Mouse (Mus musculus) limb, embryonic 11.5 days (tissue): ENCODE measurements around the gene 4930442H23Rik. TPM values are rescaled to one million over a fixed set of nuclear protein-coding genes. Genes with fewer than 3 reads are reported as not detected.
A peak's percentile ranks its signal among the peaks of the same experiment; 100 is the strongest.

Experiments used
- ATAC-seq: fragments of 200-750 bp; cut with Nextera tagmentation; 2 replicates; pipeline ENCODE4 v1.8.0; 2017; ENCODE audit warnings: low read depth; ENCODE audit not compliant: insufficient number of reproducible peaks, low FRiP score, low TSS enrichment
- DNase-seq: peaks from one replicate; pipeline ENCODE4 v3.0.0-alpha.2; 2015; ENCODE audit warnings: low spot score
- H3K27ac ChIP-seq: fragments of 300-500 bp; sonication (generic); replicated peaks from 2 replicates; pipeline ENCODE4 v1.5.1; 2014; ENCODE audit warnings: low read depth, mild to moderate bottlenecking, low read length
- H3K27me3 ChIP-seq: fragments of 300-500 bp; sonication (generic); 2 replicates; pipeline ENCODE4 v1.6.1; 2014; ENCODE audit warnings: mild to moderate bottlenecking, low read length, mixed read lengths; ENCODE audit not compliant: control insufficient read depth, insufficient read depth
- H3K36me3 ChIP-seq: fragments of 300-500 bp; sonication (generic); 2 replicates; pipeline ENCODE4 v1.6.1; 2014; ENCODE audit warnings: mild to moderate bottlenecking, low read length, moderate library complexity, mixed read lengths; ENCODE audit not compliant: control insufficient read depth, insufficient read depth
- H3K4me1 ChIP-seq: fragments of 300-500 bp; sonication (generic); 2 replicates; pipeline ENCODE4 v1.6.1; 2014; ENCODE audit warnings: low read length, mixed read lengths; ENCODE audit not compliant: control insufficient read depth, insufficient read depth
- H3K4me2 ChIP-seq: fragments of 300-500 bp; sonication (generic); 2 replicates; pipeline ENCODE4 v1.6.1; 2014; ENCODE audit warnings: low read depth, mild to moderate bottlenecking, moderate library complexity; ENCODE audit not compliant: severe bottlenecking
- H3K4me3 ChIP-seq: fragments of 300-500 bp; sonication (generic); 2 replicates; pipeline ENCODE4 v1.5.1; 2014; ENCODE audit warnings: low read depth, low read length
- H3K9ac ChIP-seq: fragments of 300-500 bp; sonication (generic); 2 replicates; pipeline ENCODE4 v1.6.1; 2014; ENCODE audit warnings: mild to moderate bottlenecking, low read length
- H3K9me3 ChIP-seq: fragments of 300-500 bp; sonication (generic); 2 replicates; pipeline ENCODE4 v1.6.1; 2016; ENCODE audit warnings: low read length; ENCODE audit not compliant: control insufficient read depth
- WGBS: fragments of 180-500 bp; shearing (Covaris S2); extraction: QIAGEN DNeasy Blood & Tissue Kit; methylation state at CpG from one replicate; pipeline ENCODE4 v1.1.7; 2014; 5-methylcytosine and 5-hydroxymethylcytosine counted together
- polyA plus RNA-seq: library from polyadenylated mRNA; unstranded; fragments of >200 nt; fragmentation: Nextera tagmentation; extraction: Ambion mirVana; gene quantifications from 2 replicates; pipeline ENCODE4 v1.2.1, GENCODE M21; 2014

The 4930442H23Rik gene
- polyA plus RNA-seq, 1 experiment from 2014 or later = not detected

GRCm38 (mm10) chr10:81154313-81154712 is 29.3 kb downstream of the 4930442H23Rik start:
- H3K27ac ChIP-seq = no peak overlapping the region
- 90% methylated on average over 12 of the region's 12 CpGs for WGBS
- ATAC-seq (no peak), DNase-seq (no peak)
- H3K36me3 ChIP-seq = peaks cover 53% of the 10 kb centered on the region
- H3K4me3 ChIP-seq = no peak overlapping the region
- H3K4me2 ChIP-seq = no peak overlapping the region
- no peaks in the 10 kb centered on the region for H3K4me1 ChIP-seq
- H3K27me3 ChIP-seq = no peaks in the 10 kb centered on the region
- H3K9ac ChIP-seq = no peak overlapping the region
- no peaks in the 10 kb centered on the region for H3K9me3 ChIP-seq

- Histone ChIP-seq H3K4me2 (no peak overlapping the region), H3K4me1 (no peaks in the 10 kb centered on the region), H3K27ac (no peak overlapping the region), H3K27me3 (no peaks in the 10 kb centered on the region), H3K9ac (no peak overlapping the region), H3K9me3 (no peaks in the 10 kb centered on the region), H3K36me3 (peaks cover 55% of the 10 kb centered on the region), H3K4me3 (no peak overlapping the region)
- ATAC-seq = no peak
- DNase-seq = no peak
- 81% methylated on average over 12 of the region's 12 CpGs for WGBS
Measured at GRCm38 (mm10) chr10:81152609-81153008, 31.0 kb downstream of the 4930442H23Rik start.

- no peaks in the 10 kb centered on the region for H3K9me3 ChIP-seq
- no peak overlapping the region for H3K27ac ChIP-seq
- H3K27me3 ChIP-seq = no peaks in the 10 kb centered on the region
- DNase-seq = no peak
- H3K4me2 ChIP-seq = no peak overlapping the region
- peaks cover 55% of the 10 kb centered on the region for H3K36me3 ChIP-seq
- whole genome bisulfite sequencing = 74% methylated on average over 6 of the region's 6 CpGs
- ATAC-seq = no peak
- no peak overlapping the region for H3K9ac ChIP-seq
- H3K4me1 ChIP-seq = no peaks in the 10 kb centered on the region
- H3K4me3 ChIP-seq = no peak overlapping the region
Measured at GRCm38 (mm10) chr10:81151261-81151660, 32.4 kb downstream of the 4930442H23Rik start.

- Histone ChIP-seq H3K9ac (no peak overlapping the region), H3K4me3 (no peak overlapping the region), H3K4me1 (0 out of 2 replicates have a peak, but pooled peaks cover 4% of the 10 kb centered on the region), H3K36me3 (peaks cover 50% of the 10 kb centered on the region), H3K4me2 (no peak overlapping the region), H3K9me3 (no peaks in the 10 kb centered on the region), H3K27me3 (no peaks in the 10 kb centered on the region), H3K27ac (no peak overlapping the region)
- no peak for DNase-seq
- ATAC-seq = no peak
- 83% methylated on average over 4 of the region's 4 CpGs for WGBS
Measured at GRCm38 (mm10) chr10:81146296-81146695, 37.4 kb downstream of the 4930442H23Rik start.

GRCm38 (mm10) chr10:81145778-81146177 is 37.9 kb downstream of the 4930442H23Rik start:
- Histone ChIP-seq H3K27me3 (no peaks in the 10 kb centered on the region), H3K9ac (no peak overlapping the region), H3K4me3 (no peak overlapping the region), H3K9me3 (no peaks in the 10 kb centered on the region), H3K36me3 (peaks cover 50% of the 10 kb centered on the region), H3K27ac (no peak overlapping the region), H3K4me1 (peaks cover 7% of the 10 kb centered on the region), H3K4me2 (no peak overlapping the region)
- ATAC-seq (no peak), DNase-seq (no peak)
- WGBS = 87% methylated on average over 7 of the region's 7 CpGs

GRCm38 (mm10) chr10:81145307-81145706 is 38.3 kb downstream of the 4930442H23Rik start:
- peaks cover 12% of the 10 kb centered on the region for H3K4me1 ChIP-seq

GRCm38 (mm10) chr10:81144667-81145066 is 39.0 kb downstream of the 4930442H23Rik start:
- 97% methylated on average over 27 of the region's 27 CpGs for WGBS
- H3K4me2 ChIP-seq = no peak overlapping the region
- DNase-seq = no peak
- no peaks in the 10 kb centered on the region for H3K9me3 ChIP-seq
- no peaks in the 10 kb centered on the region for H3K27me3 ChIP-seq
- no peak overlapping the region for H3K27ac ChIP-seq
- no peak for ATAC-seq
- H3K36me3 ChIP-seq = peaks cover 47% of the 10 kb centered on the region
- H3K4me1 ChIP-seq = peaks cover 18% of the 10 kb centered on the region
- no peak overlapping the region for H3K4me3 ChIP-seq
- no peak overlapping the region for H3K9ac ChIP-seq

More at GRCm38 (mm10) chr10:81145307-81145706, 38.3 kb downstream of the 4930442H23Rik start:
- no peak for ATAC-seq
- H3K9ac ChIP-seq = no peak overlapping the region
- WGBS = 92% methylated on average over 6 of the region's 6 CpGs
- H3K9me3 ChIP-seq = no peaks in the 10 kb centered on the region
- no peak overlapping the region for H3K4me3 ChIP-seq
- H3K4me2 ChIP-seq = no peak overlapping the region
- DNase-seq = no peak
- H3K36me3 ChIP-seq = peaks cover 50% of the 10 kb centered on the region
- H3K27ac ChIP-seq = no peak overlapping the region
- H3K27me3 ChIP-seq = no peaks in the 10 kb centered on the region

- Histone ChIP-seq H3K36me3 (peaks cover 47% of the 10 kb centered on the region), H3K27me3 (no peaks in the 10 kb centered on the region), H3K4me1 (peaks cover 22% of the 10 kb centered on the region), H3K9me3 (no peaks in the 10 kb centered on the region), H3K27ac (no peak overlapping the region), H3K9ac (no peak overlapping the region), H3K4me2 (no peak overlapping the region), H3K4me3 (no peak overlapping the region)
- 96% methylated on average over 52 of the region's 52 CpGs for WGBS
- no peak for ATAC-seq
- DNase-seq = no peak
Measured at GRCm38 (mm10) chr10:81143845-81144437, 39.7 kb downstream of the 4930442H23Rik start.

- no peak for DNase-seq
- Histone ChIP-seq H3K9ac (peak overlapping the region; percentile 7; the same call in 1 of the 2 replicates), H3K36me3 (peaks cover 41% of the 10 kb centered on the region), H3K9me3 (no peaks in the 10 kb centered on the region), H3K27me3 (no peaks in the 10 kb centered on the region), H3K27ac (no peak overlapping the region), H3K4me1 (peaks cover 28% of the 10 kb centered on the region), H3K4me2 (no peak overlapping the region), H3K4me3 (no peak overlapping the region)
- 92% methylated on average over 7 of the region's 7 CpGs for WGBS
- no peak for ATAC-seq
Measured at GRCm38 (mm10) chr10:81143157-81143633, 40.5 kb downstream of the 4930442H23Rik start.
